Mouse (Mus musculus) cerebellum, adult 2 months (tissue): ENCODE results near the gene Ssbp3.

Source experiments
- CTCF ChIP-seq: fragments of 200-500 bp; IDR thresholded peaks from 2 replicates; pipeline ENCODE4 v1.5.1; 2011; ENCODE audit warnings: low read depth, mild to moderate bottlenecking, control low read depth, low read length, moderate library complexity, borderline replicate concordance; ENCODE audit not compliant: insufficient read depth
- POLR2A ChIP-seq: fragments of 200-500 bp; IDR thresholded peaks from 2 replicates; pipeline ENCODE4 v1.6.1; 2011; ENCODE audit warnings: low read length, control low read depth, borderline replicate concordance; ENCODE audit not compliant: insufficient read depth

DNA sequence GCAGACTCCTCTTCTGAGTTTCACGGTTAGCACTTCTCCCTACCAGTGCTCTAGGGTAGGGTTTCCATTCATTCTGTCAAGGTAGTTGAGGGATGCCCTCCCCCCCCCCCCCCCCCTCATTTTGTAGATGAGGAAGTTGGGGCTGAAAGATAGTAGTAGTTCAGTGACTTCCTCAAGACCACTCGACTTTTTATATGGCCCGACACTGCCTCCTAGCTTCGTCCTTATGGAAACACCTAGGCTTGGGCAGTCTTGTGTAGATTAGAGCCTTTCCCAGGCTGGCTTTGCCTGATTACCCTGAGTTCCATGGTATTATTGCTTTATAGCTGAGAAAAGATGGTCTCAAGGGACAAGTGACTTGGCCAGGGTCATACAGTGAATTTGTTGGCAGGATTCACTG is 41.0 kb downstream of the Ssbp3 start:
- TF ChIP-seq POLR2A (no peak), CTCF (no peak)
